Mouse (Mus musculus) limb, embryonic 14.5 days (tissue): ENCODE results near the gene Cdh5. TPM values are rescaled to one million over a fixed set of nuclear protein-coding genes. Genes with fewer than 3 reads are reported as not detected.

Source experiments
- ATAC-seq: fragments of 200-750 bp; cut with Nextera tagmentation; 2 replicates; pipeline ENCODE4 v1.8.0; 2017; ENCODE audit warnings: low read depth, moderate number of reproducible peaks, moderate TSS enrichment; ENCODE audit not compliant: low FRiP score
- DNase-seq: peaks from one replicate; pipeline ENCODE4 v3.0.0-alpha.2; 2015; ENCODE audit warnings: low spot score
- H3K27ac ChIP-seq: fragments of 300-500 bp; sonication (generic); replicated peaks from 2 replicates; pipeline ENCODE4 v1.5.1; 2014; ENCODE audit warnings: low read depth, mild to moderate bottlenecking, low read length, moderate library complexity, mixed read lengths
- H3K27me3 ChIP-seq: fragments of 300-500 bp; sonication (generic); 2 replicates; pipeline ENCODE4 v1.6.1; 2014; ENCODE audit warnings: low read length, mixed read lengths; ENCODE audit not compliant: control insufficient read depth, insufficient read depth
- H3K36me3 ChIP-seq: fragments of 300-500 bp; sonication (generic); 2 replicates; pipeline ENCODE4 v1.6.1; 2014; ENCODE audit warnings: mild to moderate bottlenecking, low read length, moderate library complexity, mixed read lengths; ENCODE audit not compliant: control insufficient read depth, insufficient read depth
- H3K4me1 ChIP-seq: fragments of 300-500 bp; sonication (generic); 2 replicates; pipeline ENCODE4 v1.6.1; 2014; ENCODE audit warnings: antibody characterized with exemption, low read length, mixed read lengths; ENCODE audit not compliant: control insufficient read depth, insufficient read depth
- H3K4me2 ChIP-seq: fragments of 300-500 bp; sonication (generic); replicated peaks from 2 replicates; pipeline ENCODE4 v1.6.1; 2014; ENCODE audit warnings: low read depth, mild to moderate bottlenecking, low read length, moderate library complexity; ENCODE audit not compliant: severe bottlenecking
- H3K4me3 ChIP-seq: fragments of 300-500 bp; sonication (generic); replicated peaks from 2 replicates; pipeline ENCODE4 v1.5.1; 2014; ENCODE audit warnings: low read length
- H3K9ac ChIP-seq: fragments of 300-500 bp; sonication (generic); 2 replicates; pipeline ENCODE4 v1.6.1; 2014; ENCODE audit warnings: mild to moderate bottlenecking, low read depth, low read length, moderate library complexity; ENCODE audit not compliant: severe bottlenecking
- H3K9me3 ChIP-seq: fragments of 300-500 bp; sonication (generic); 2 replicates; pipeline ENCODE4 v1.6.1; 2016; ENCODE audit warnings: low read length; ENCODE audit not compliant: control insufficient read depth
- POLR2A ChIP-seq: fragments of 200-500 bp; IDR thresholded peaks from 2 replicates; pipeline ENCODE4 v1.8.0; 2012; ENCODE audit warnings: inconsistent platforms, mild to moderate bottlenecking, moderate library complexity, borderline replicate concordance; ENCODE audit not compliant: insufficient read depth, insufficient read length; ENCODE audit errors: extremely low read depth
- WGBS: fragments of 180-500 bp; shearing (Covaris S2); extraction: QIAGEN DNeasy Blood & Tissue Kit; methylation state at CpG from one replicate; pipeline ENCODE4 v1.1.7; 2014; 5-methylcytosine and 5-hydroxymethylcytosine counted together
- polyA plus RNA-seq, 2 experiments: library from polyadenylated mRNA; depleted of rRNA in 1 of 2; stranded (reverse) in 1 of 2; unstranded in 1 of 2; fragments of >200 nt; fragmentation: Nextera tagmentation in 1 of 2; extraction: Ambion mirVana in 1 of 2; gene quantifications; 2 replicates each; pipeline versions ENCODE4 v1.2.1 to v1.2.3; 2012 to 2014

The Cdh5 gene
- polyA plus RNA-seq, 2 experiments, result 34.6 to 58.0 TPM

DNA sequence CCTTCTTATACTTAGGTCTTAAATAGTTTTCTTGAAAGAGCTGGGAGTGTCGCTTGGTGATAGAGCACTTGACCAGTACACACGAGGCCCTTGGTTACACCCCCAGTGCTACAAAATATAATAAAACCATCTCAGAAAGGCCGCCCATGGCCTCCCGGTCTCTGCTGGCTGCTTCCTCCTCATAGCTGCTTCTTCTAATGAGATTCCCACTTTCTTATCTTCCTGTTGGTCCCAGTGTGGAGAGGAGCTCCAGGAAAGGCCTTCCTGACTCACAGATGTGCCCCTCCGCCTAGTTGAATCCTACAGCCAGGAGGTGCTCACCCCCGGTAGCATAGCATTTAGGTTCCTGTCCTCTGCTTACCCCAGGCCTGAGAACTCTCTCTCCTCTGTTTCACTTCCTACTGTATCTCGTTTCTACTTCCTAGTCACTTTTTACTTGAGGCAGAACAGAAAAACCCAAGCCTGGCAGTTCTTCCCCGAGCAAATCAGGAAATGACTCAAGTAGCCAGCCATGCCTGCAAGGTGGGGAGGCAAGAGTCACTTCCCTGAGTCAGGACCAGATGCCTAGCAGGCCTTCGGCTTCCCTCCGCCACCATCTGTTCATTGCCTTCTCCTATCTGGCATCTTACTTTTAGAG, 9.2 kb downstream of the Cdh5 start:
- H3K36me3 ChIP-seq, result no peaks in the 10 kb centered on the region
- 80% methylated on average over 10 of the region's 10 CpGs for WGBS
- no peak overlapping the region for H3K27ac ChIP-seq
- no peak for ATAC-seq
- no peaks in the 10 kb centered on the region for H3K27me3 ChIP-seq
- H3K4me2 ChIP-seq, result no peak overlapping the region
- DNase-seq, result no peak
- H3K9me3 ChIP-seq, result no peaks in the 10 kb centered on the region
- no peak for TF ChIP-seq POLR2A
- H3K4me3 ChIP-seq, result no peak overlapping the region
- H3K4me1 ChIP-seq, result no peaks in the 10 kb centered on the region
- H3K9ac ChIP-seq, result no peak overlapping the region

DNA sequence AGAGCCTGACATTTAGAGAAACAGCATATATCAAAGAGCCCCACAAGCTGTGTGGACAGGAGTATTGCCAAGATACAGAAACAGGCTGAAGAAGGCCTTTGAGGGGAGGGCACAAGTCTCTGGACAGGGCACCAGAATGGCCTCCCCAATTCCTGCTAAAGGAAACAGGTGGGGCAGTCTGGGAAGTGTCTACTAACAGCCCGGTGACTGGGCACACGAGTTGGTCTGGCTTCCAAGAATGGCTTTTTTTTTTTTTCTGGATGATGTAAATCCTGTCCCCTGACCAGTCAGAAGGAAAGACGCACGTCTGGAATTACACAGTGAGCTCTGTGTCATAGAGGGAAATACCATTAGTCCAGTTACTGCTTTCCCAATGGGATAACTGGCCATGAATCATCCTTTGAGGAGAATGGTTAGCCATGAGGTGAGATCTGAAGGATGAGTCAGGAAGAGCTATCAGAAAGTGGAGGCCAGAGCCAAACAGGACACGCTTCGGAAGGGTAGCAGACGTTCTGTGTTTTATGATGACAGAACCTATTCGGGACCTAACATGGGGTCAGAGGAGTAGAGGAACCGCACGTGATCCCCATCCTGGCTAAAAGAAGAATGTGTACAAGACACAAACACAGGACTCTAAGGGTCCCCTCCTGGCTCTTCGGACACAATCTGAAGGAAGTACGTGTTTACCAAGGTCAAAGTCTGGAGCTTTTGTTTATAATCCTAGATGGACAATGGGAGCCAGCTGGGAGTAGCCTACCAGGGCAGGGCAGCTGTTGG, 20.4 kb downstream of the Cdh5 start:
- Histone ChIP-seq H3K27ac (no peak overlapping the region), H3K9ac (no peak overlapping the region), H3K4me3 (no peak overlapping the region), H3K36me3 (no peaks in the 10 kb centered on the region), H3K27me3 (no peaks in the 10 kb centered on the region), H3K9me3 (no peaks in the 10 kb centered on the region), H3K4me2 (no peak overlapping the region), H3K4me1 (no peaks in the 10 kb centered on the region)
- TF ChIP-seq POLR2A, result no peak
- 84% methylated on average over 12 of the region's 12 CpGs for WGBS
- DNase-seq (no peak), ATAC-seq (no peak)

DNA sequence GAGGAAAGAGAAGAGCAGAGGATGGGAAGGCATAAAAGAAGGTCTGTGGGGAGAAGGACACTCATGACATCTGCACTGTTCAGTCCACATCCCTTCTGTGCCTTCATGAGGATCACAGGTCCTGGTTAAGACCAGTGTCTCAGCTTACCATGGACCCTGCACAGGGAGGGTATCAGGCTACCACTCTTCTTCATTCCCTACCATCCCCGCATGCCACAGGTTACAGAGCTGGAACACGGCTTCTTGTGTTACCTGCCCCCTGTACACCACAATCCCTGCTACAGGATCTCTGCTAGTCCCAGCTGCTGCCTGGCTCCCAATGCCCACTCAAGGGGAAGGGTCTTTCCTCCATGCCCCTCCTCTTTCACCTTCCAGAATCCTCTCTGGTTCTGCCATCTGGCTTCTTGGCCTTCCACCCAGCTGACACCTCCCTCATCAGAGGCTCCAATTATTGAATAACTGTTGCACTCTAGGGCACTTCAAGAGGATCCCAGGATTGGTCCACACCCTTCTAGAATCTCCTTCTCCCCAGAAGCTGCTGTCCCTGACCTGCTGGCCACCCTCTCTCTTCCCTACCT, 21.7 kb downstream of the Cdh5 start:
- Histone ChIP-seq H3K4me2 (no peak overlapping the region), H3K36me3 (no peaks in the 10 kb centered on the region), H3K4me1 (no peaks in the 10 kb centered on the region), H3K27me3 (no peaks in the 10 kb centered on the region), H3K9ac (no peak overlapping the region), H3K9me3 (no peaks in the 10 kb centered on the region), H3K4me3 (no peak overlapping the region), H3K27ac (no peak overlapping the region)
- DNase-seq (no peak), ATAC-seq (no peak)
- 85% methylated on average over 2 of the region's 2 CpGs for WGBS
- TF ChIP-seq POLR2A, result no peak

DNA sequence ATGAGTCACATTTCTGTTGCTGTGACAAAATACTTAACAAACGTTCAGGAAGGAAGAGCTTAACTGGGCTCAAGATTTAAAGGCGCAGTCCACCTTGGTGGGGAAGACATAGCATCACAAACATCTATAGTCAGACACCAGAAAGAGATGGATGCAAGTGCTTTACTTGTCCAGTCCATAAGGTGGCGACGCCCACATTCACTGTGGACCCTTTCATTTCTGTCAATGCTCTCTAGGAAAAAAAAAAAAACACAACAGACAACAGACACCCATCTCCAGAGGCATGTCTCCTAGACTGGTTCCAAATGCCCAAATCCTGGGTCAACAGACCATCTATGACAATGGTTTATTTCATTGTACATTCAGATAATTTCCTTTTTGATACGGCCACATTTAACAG, 23.1 kb downstream of the Cdh5 start:
- 78% methylated on average over 5 of the region's 5 CpGs for WGBS

DNA sequence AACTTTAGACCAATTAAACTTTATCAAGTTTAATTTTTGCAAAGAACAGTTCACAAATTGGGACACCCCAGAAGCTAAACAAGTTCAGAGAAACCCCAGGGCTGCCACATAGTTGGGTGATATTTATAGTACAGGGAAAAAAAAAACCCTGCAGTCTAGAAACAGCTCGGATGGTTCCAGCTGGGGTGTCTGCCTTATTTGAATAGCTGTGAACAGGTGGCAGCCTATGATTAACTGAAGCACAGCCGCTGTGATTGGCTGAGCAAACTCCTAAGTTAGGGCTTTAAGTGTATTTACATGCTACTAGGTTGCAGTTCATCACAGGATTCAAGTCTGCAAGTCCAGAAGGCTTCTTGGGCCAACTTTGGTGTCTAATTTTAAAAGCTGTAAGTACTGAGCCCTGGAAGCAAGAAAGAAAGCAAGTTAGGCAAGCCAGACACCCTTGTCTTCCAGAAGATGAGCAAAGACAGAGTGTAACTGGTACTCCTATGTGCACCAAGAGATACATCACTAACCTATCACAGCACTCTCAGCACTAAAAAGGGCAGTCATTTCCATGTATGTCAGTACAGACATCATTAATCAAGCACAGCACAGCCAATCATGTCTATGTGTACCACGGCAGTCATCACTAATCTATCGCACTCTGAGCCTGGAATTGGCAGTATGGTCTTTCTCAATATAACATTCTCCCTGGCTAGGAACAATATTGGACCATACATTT, 25.9 kb downstream of the Cdh5 start:
- ATAC-seq, result peak; percentile 58; the same call in 1 of the 2 replicates

More for the DNA sequence above, 23.1 kb downstream of the Cdh5 start:
- DNase-seq (no peak), ATAC-seq (no peak)
- TF ChIP-seq POLR2A, result no peak
- no peaks in the 10 kb centered on the region for H3K4me1 ChIP-seq
- no peaks in the 10 kb centered on the region for H3K27me3 ChIP-seq
- H3K36me3 ChIP-seq, result no peaks in the 10 kb centered on the region
- H3K9me3 ChIP-seq, result no peaks in the 10 kb centered on the region
- no peak overlapping the region for H3K9ac ChIP-seq
- H3K27ac ChIP-seq, result no peak overlapping the region
- H3K4me3 ChIP-seq, result no peak overlapping the region
- H3K4me2 ChIP-seq, result no peak overlapping the region

More for the DNA sequence above, 25.9 kb downstream of the Cdh5 start:
- H3K4me2 ChIP-seq, result no peak overlapping the region
- no peak for TF ChIP-seq POLR2A
- peak; percentile 53 for DNase-seq
- H3K4me1 ChIP-seq, result no peaks in the 10 kb centered on the region
- no peak overlapping the region for H3K4me3 ChIP-seq
- no peak overlapping the region for H3K9ac ChIP-seq
- no peak overlapping the region for H3K27ac ChIP-seq
- H3K27me3 ChIP-seq, result no peaks in the 10 kb centered on the region
- no peaks in the 10 kb centered on the region for H3K36me3 ChIP-seq
- no peaks in the 10 kb centered on the region for H3K9me3 ChIP-seq
- 69% methylated on average over 4 of the region's 4 CpGs for WGBS
